Mouse (Mus musculus) olfactory bulb, adult 2 months (tissue): ENCODE data around the gene Arl4d. TPM values are rescaled to one million over a fixed set of nuclear protein-coding genes. Genes with fewer than 3 reads are reported as not detected.
"Not testable (repeated sequence)": the region's sequence is repeated elsewhere in the genome, so short reads cannot be mapped to it uniquely, and the experiment has no call there.

Experiments
- H3K27ac ChIP-seq: fragments of 200-500 bp; 2 replicates; pipeline ENCODE4 v1.5.1; 2012; ENCODE audit warnings: low read depth, low read length; ENCODE audit not compliant: insufficient read depth
- H3K4me1 ChIP-seq: fragments of 200-500 bp; 2 replicates; pipeline ENCODE4 v1.6.1; 2012; ENCODE audit warnings: low read length; ENCODE audit not compliant: control insufficient read depth, insufficient read depth
- H3K4me3 ChIP-seq: fragments of 200-500 bp; 2 replicates; pipeline ENCODE4 v1.5.1; 2012; ENCODE audit warnings: mild to moderate bottlenecking, low read depth, low read length, moderate library complexity; ENCODE audit not compliant: insufficient read depth
- CTCF ChIP-seq: fragments of 200-500 bp; IDR thresholded peaks from 2 replicates; pipeline ENCODE4 v1.5.1; 2012; ENCODE audit warnings: low read depth, mild to moderate bottlenecking, low read length, moderate library complexity; ENCODE audit not compliant: insufficient read depth
- POLR2A ChIP-seq: fragments of 200-500 bp; IDR thresholded peaks from 2 replicates; pipeline ENCODE4 v1.6.1; 2012; ENCODE audit warnings: mild to moderate bottlenecking, low read depth, low read length, moderate library complexity; ENCODE audit not compliant: insufficient read depth
- WGBS: fragments of 180-500 bp; shearing (Covaris S2); methylation state at CpG from one replicate; pipeline ENCODE4 v1.1.7; 2018; 5-methylcytosine and 5-hydroxymethylcytosine counted together
- polyA plus RNA-seq: library from polyadenylated mRNA; stranded (reverse); fragments of >200 nt; gene quantifications from 2 replicates; pipeline ENCODE4 v1.2.4, GENCODE M21; 2012; ENCODE audit warnings: low replicate concordance; ENCODE audit not compliant: missing spikeins, insufficient read depth, insufficient read length

The Arl4d gene
- polyA plus RNA-seq, 1 experiment: not detected

GRCm38 (mm10) chr11:101627857-101628559 lies 37.3 kb upstream of the Arl4d start:
- Histone ChIP-seq H3K4me3 (peak overlapping the region; percentile 66), H3K27ac (peak overlapping the region; percentile 14; the same call in 1 of the 2 replicates), H3K4me1 (peaks cover 6% of the 10 kb centered on the region; the same call in 1 of the 2 replicates)
- WGBS: under 1% methylated on average over 33 of the region's 33 CpGs
- no peak for TF ChIP-seq POLR2A
- TF ChIP-seq CTCF: no peak

DNA sequence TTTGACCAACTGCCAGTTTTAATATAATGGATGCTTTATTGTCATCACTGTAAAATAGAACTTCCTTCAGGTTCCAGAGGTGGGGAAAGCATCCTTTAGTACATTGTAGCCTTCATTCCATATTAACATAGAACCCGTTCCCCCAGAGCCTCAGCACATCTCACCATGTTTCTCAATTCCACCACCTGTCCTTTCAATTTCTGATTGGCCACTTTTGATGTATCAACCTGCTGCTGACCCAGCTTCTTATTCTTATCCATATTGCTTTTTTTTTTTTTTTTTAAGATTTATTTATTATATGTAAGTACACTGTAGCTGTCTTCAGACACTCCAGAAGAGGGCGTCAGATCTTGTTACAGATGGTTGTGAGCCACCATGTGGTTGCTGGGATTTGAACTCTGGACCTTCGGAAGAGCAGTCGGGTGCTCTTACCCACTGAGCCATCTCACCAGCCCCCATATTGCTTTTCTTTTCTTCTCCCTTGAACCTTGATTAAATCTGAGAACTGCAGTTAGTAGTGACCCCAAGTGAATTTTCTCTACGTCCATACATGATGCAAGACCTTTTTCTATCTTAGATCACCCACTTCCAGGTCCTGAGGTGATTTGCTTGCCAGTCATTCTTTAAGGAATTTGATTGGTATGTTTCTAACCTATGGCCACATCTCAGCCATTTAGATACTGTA lies 36.5 kb upstream of the Arl4d start:
- not testable (repeated sequence) for H3K4me1 ChIP-seq, H3K4me3 ChIP-seq, H3K27ac ChIP-seq
- WGBS: 64% methylated on average over 4 of the region's 5 CpGs

- no peak overlapping the region for H3K4me3 ChIP-seq
- no peaks in the 10 kb centered on the region; the same call in 1 of the 2 replicates for H3K4me1 ChIP-seq
- WGBS: 89% methylated on average over 10 of the region's 10 CpGs
- no peak overlapping the region for H3K27ac ChIP-seq
- no peak for TF ChIP-seq POLR2A
- no peak for TF ChIP-seq CTCF
Measured at GRCm38 (mm10) chr11:101635660-101636059, 29.7 kb upstream of the Arl4d start.

DNA sequence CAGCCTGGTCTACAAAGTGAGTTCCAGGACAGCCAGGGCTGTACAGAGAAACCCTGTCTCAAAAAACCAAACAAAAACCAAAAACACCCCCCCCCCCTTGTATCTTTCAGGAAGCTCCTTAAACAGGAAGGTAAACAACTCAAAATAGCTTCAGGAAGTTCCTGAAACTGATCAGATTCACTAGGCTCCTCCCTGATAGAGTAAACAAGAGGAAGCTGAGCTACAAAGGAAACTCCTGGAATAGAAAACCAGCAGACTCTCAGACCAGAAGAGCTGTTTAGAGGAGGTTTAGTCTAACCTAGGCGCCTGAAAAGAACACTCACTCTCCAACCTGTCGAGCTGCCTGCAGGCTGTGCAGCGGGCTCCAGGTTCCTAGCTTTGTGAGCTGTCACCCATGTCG lies 25.6 kb upstream of the Arl4d start:
- Histone ChIP-seq H3K27ac (no peak overlapping the region), H3K4me1 (peaks cover 2% of the 10 kb centered on the region; the same call in 1 of the 2 replicates), H3K4me3 (no peak overlapping the region)
- TF ChIP-seq POLR2A: no peak
- no peak for TF ChIP-seq CTCF
- WGBS: 98% methylated on average over 4 of the region's 4 CpGs

DNA sequence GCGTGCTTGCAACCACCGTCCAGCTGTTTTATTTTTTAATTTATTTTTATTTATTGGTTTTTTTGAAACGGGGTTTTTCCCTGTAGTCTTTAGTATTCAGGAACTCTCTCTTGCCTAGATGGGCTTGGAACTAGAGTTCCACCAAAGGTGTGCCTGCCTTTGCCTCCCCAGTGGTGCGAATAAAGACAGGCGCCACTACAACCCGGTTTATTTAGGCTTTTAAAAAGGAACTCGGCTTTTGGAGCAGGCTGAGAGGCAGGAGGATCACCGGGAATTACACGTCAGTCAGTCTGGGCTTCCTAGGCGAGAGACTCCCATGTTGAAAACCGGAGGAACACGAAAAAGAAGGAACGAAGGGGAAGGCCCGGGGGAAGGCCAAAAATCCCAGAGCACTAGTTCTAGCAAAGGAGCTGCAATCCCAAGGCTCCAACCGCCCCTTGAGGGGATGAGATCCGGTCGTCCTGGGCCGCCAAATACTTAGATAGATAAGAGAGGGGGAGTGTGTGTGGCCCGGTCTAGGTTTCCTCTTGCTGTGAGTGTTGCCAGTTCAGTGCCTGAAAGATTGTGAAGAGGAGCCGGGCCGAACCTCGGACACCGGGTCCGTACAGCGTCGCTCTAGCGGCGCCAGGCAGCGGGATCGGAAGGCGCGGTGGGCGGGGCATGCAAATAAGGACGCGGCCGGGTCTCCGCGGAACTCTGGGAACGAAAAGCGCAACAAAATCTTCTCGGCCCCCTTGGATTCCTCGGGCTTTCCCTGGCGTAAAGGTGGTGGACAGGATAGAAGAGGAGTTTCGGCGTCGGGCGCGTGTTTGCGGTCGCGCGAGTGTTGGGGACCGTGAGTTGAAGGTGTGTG lies 24.3 kb upstream of the Arl4d start:
- H3K4me1 ChIP-seq: not testable (repeated sequence)
- peak overlapping the region; percentile 91 for H3K27ac ChIP-seq
- 4% methylated on average over 53 of the region's 53 CpGs for WGBS
- peak overlapping the region; percentile 51 for H3K4me3 ChIP-seq

GRCm38 (mm10) chr11:101641710-101642642 lies 23.4 kb upstream of the Arl4d start:
- 5% methylated on average over 14 of the region's 26 CpGs for WGBS
- Histone ChIP-seq H3K27ac (peak overlapping the region; percentile 91), H3K4me3 (peak overlapping the region; percentile 32)
- not testable (repeated sequence) for H3K4me1 ChIP-seq

DNA sequence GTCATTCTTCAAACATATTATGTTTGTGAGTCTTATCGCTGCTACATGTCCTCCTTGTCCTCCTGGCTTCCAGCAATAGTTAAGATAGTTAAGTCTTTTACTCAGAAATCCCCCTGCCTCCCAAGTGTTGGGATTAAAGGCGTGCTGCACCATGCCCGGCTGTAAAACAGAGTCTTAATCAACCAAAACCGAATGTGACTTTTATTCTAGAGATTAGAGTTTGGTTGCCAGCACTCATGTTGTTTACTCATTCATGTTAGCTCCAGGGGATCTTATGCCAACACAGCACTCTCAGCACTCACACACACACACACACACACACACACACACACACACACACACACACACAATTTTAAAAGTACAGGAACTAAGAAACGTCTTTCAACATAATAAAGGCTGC lies 22.4 kb upstream of the Arl4d start:
- TF ChIP-seq CTCF (no peak), POLR2A (no peak)
- Histone ChIP-seq H3K4me1 (peaks cover 2% of the 10 kb centered on the region; the same call in 1 of the 2 replicates), H3K4me3 (no peak overlapping the region), H3K27ac (no peak overlapping the region)
- 23% methylated on average over 5 of the region's 5 CpGs for WGBS

DNA sequence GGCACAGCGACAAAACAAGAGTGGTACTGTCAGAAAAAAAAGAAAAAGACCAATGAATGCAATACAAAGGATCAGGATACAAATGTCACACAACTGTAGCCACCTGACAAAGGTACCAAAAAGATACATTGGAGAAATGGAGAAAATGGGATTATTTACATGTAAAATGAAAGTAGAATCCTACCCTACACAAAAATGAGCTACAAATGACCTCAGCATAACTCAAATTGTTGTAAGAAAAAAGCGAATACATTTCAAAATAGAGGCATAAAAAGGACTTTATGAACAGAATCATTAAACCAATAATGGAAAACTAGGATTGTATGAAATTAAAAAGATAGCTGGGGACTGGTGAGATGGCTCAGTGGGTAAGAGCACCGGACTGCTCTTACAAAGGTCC lies 20.8 kb upstream of the Arl4d start:
- TF ChIP-seq CTCF (no peak), POLR2A (no peak)
- Histone ChIP-seq H3K4me3 (no peak overlapping the region), H3K27ac (no peak overlapping the region), H3K4me1 (peaks cover 2% of the 10 kb centered on the region; the same call in 1 of the 2 replicates)
- WGBS: 55% methylated on average over 3 of the region's 3 CpGs

- H3K4me1 ChIP-seq, H3K27ac ChIP-seq, H3K4me3 ChIP-seq: not testable (repeated sequence)
- 1% methylated on average over 4 of the region's 4 CpGs for WGBS
Measured at GRCm38 (mm10) chr11:101645043-101645410, 20.3 kb upstream of the Arl4d start.
